Mouse (Mus musculus): Measurements from ENCODE around the gene Mvb12b. TPM values are rescaled to one million over a fixed set of nuclear protein-coding genes. Genes with fewer than 3 reads are reported as not detected.

Mvb12b gene
- polyA plus RNA-seq, 1 experiment from 2014 or later = 57.8 TPM

GRCm38 (mm10) chr2:33729701-33730100 is 158.0 kb downstream of the Mvb12b start:
- Histone ChIP-seq H3K4me1 (peaks cover 6% of the 10 kb centered on the region; the same call in 1 of the 2 replicates), H3K4me3 (no peak overlapping the region), H3K9ac (no peak overlapping the region), H3K27me3 (replicated peaks) (no peaks in the 10 kb centered on the region), H3K4me2 (replicated peaks) (no peak overlapping the region), H3K27ac (no peak overlapping the region), H3K9me3 (no peaks in the 10 kb centered on the region), H3K36me3 (peaks cover 26% of the 10 kb centered on the region)
- ATAC-seq (ENCODE audit: low FRiP score, low read depth) = no peak
- WGBS = 45% methylated on average over 5 of the region's 5 CpGs

GRCm38 (mm10) chr2:33727199-33727598 is 160.5 kb downstream of the Mvb12b start:
- no peak for ATAC-seq (ENCODE audit: low FRiP score, low read depth)
- H3K4me3 ChIP-seq = no peak overlapping the region
- H3K27me3 ChIP-seq (replicated peaks) = no peaks in the 10 kb centered on the region
- no peak overlapping the region for H3K9ac ChIP-seq
- H3K36me3 ChIP-seq = peaks cover 14% of the 10 kb centered on the region
- 72% methylated on average over 4 of the region's 6 CpGs for WGBS
- no peak overlapping the region for H3K27ac ChIP-seq
- no peak overlapping the region for H3K4me2 ChIP-seq (replicated peaks)
- H3K9me3 ChIP-seq = no peaks in the 10 kb centered on the region
- H3K4me1 ChIP-seq = peaks cover 6% of the 10 kb centered on the region; the same call in 1 of the 2 replicates

- Histone ChIP-seq H3K27ac (no peak overlapping the region), H3K4me2 (replicated peaks) (no peak overlapping the region), H3K9ac (no peak overlapping the region), H3K4me3 (no peak overlapping the region), H3K36me3 (no peaks in the 10 kb centered on the region), H3K27me3 (replicated peaks) (0 out of 2 replicates have a peak, but pooled peaks cover 6% of the 10 kb centered on the region), H3K4me1 (peaks cover 37% of the 10 kb centered on the region), H3K9me3 (no peaks in the 10 kb centered on the region)
- 35% methylated on average over 9 of the region's 9 CpGs for WGBS
- no peak for ATAC-seq (ENCODE audit: low FRiP score, low read depth)
Observed at GRCm38 (mm10) chr2:33720380-33720898, 167.3 kb downstream of the Mvb12b start.

- no peak overlapping the region for H3K9ac ChIP-seq
- peaks cover 10% of the 10 kb centered on the region; the same call in 1 of the 2 replicates for H3K27me3 ChIP-seq (replicated peaks)
- peaks cover 42% of the 10 kb centered on the region for H3K4me1 ChIP-seq
- H3K4me3 ChIP-seq = no peak overlapping the region
- no peak overlapping the region for H3K4me2 ChIP-seq (replicated peaks)
- no peak overlapping the region for H3K27ac ChIP-seq
- no peaks in the 10 kb centered on the region for H3K36me3 ChIP-seq
- H3K9me3 ChIP-seq = no peaks in the 10 kb centered on the region
- ATAC-seq (ENCODE audit: low FRiP score, low read depth) = no peak
- WGBS = 44% methylated on average over 12 of the region's 12 CpGs
Observed at GRCm38 (mm10) chr2:33719339-33720066, 168.2 kb downstream of the Mvb12b start.

GRCm38 (mm10) chr2:33718561-33718960 is 169.2 kb downstream of the Mvb12b start:
- no peaks in the 10 kb centered on the region for H3K9me3 ChIP-seq
- no peak overlapping the region for H3K27ac ChIP-seq
- peaks cover 10% of the 10 kb centered on the region; the same call in 1 of the 2 replicates for H3K27me3 ChIP-seq (replicated peaks)
- 66% methylated on average over 6 of the region's 6 CpGs for WGBS
- no peak overlapping the region for H3K9ac ChIP-seq
- no peak for ATAC-seq (ENCODE audit: low FRiP score, low read depth)
- H3K4me3 ChIP-seq = no peak overlapping the region
- peaks cover 48% of the 10 kb centered on the region for H3K4me1 ChIP-seq
- H3K4me2 ChIP-seq (replicated peaks) = 0 out of 2 replicates have a peak overlapping the region, but pooled peaks have one; percentile 43
- no peaks in the 10 kb centered on the region for H3K36me3 ChIP-seq

- peaks cover 54% of the 10 kb centered on the region for H3K4me1 ChIP-seq
- no peak overlapping the region for H3K4me3 ChIP-seq
- peak overlapping the region; percentile 43 for H3K4me2 ChIP-seq (replicated peaks)
- WGBS = 18% methylated on average over 21 of the region's 21 CpGs
- H3K9ac ChIP-seq = no peak overlapping the region
- no peak overlapping the region for H3K27ac ChIP-seq
- H3K36me3 ChIP-seq = no peaks in the 10 kb centered on the region
- no peaks in the 10 kb centered on the region for H3K9me3 ChIP-seq
- no peak for ATAC-seq (ENCODE audit: low FRiP score, low read depth)
- peaks cover 10% of the 10 kb centered on the region; the same call in 1 of the 2 replicates for H3K27me3 ChIP-seq (replicated peaks)
Observed at GRCm38 (mm10) chr2:33717821-33718351, 169.9 kb downstream of the Mvb12b start.

- Histone ChIP-seq H3K9me3 (no peaks in the 10 kb centered on the region), H3K9ac (no peak overlapping the region), H3K4me1 (peaks cover 59% of the 10 kb centered on the region), H3K27me3 (replicated peaks) (peaks cover 10% of the 10 kb centered on the region; the same call in 1 of the 2 replicates), H3K27ac (no peak overlapping the region), H3K4me2 (replicated peaks) (peak overlapping the region; percentile 43), H3K36me3 (no peaks in the 10 kb centered on the region), H3K4me3 (no peak overlapping the region)
- ATAC-seq (ENCODE audit: low FRiP score, low read depth) = no peak
- 47% methylated on average over 11 of the region's 11 CpGs for WGBS
Observed at GRCm38 (mm10) chr2:33717378-33717777, 170.4 kb downstream of the Mvb12b start.

- Histone ChIP-seq H3K36me3 (no peaks in the 10 kb centered on the region), H3K4me1 (peaks cover 59% of the 10 kb centered on the region), H3K27ac (no peak overlapping the region), H3K9me3 (no peaks in the 10 kb centered on the region), H3K27me3 (replicated peaks) (peaks cover 10% of the 10 kb centered on the region; the same call in 1 of the 2 replicates), H3K4me3 (no peak overlapping the region), H3K4me2 (replicated peaks) (0 out of 2 replicates have a peak overlapping the region, but pooled peaks have one; percentile 14), H3K9ac (no peak overlapping the region)
- no peak for ATAC-seq (ENCODE audit: low FRiP score, low read depth)
- WGBS = 36% methylated on average over 15 of the region's 15 CpGs
Observed at GRCm38 (mm10) chr2:33716878-33717277, 170.9 kb downstream of the Mvb12b start.

GRCm38 (mm10) chr2:33714932-33715331 is 172.8 kb downstream of the Mvb12b start:
- H3K4me3 ChIP-seq = no peak overlapping the region
- H3K4me1 ChIP-seq = peaks cover 51% of the 10 kb centered on the region
- ATAC-seq (ENCODE audit: low FRiP score, low read depth) = no peak
- H3K4me2 ChIP-seq (replicated peaks) = no peak overlapping the region
- no peaks in the 10 kb centered on the region for H3K36me3 ChIP-seq
- peaks cover 10% of the 10 kb centered on the region; the same call in 1 of the 2 replicates for H3K27me3 ChIP-seq (replicated peaks)
- no peaks in the 10 kb centered on the region for H3K9me3 ChIP-seq
- no peak overlapping the region for H3K27ac ChIP-seq
- WGBS = 36% methylated on average over 8 of the region's 8 CpGs
- no peak overlapping the region for H3K9ac ChIP-seq

GRCm38 (mm10) chr2:33713580-33714260 is 174.0 kb downstream of the Mvb12b start:
- Histone ChIP-seq H3K36me3 (no peaks in the 10 kb centered on the region), H3K9me3 (no peaks in the 10 kb centered on the region), H3K27ac (no peak overlapping the region), H3K27me3 (replicated peaks) (peaks cover 10% of the 10 kb centered on the region; the same call in 1 of the 2 replicates), H3K4me2 (replicated peaks) (no peak overlapping the region; the same call in 1 of the 2 replicates), H3K4me1 (peaks cover 43% of the 10 kb centered on the region), H3K9ac (no peak overlapping the region), H3K4me3 (no peak overlapping the region)
- WGBS = 28% methylated on average over 12 of the region's 12 CpGs
- no peak for ATAC-seq (ENCODE audit: low FRiP score, low read depth)

GRCm38 (mm10) chr2:33712811-33713210 is 174.9 kb downstream of the Mvb12b start:
- Histone ChIP-seq H3K27me3 (replicated peaks) (peaks cover 13% of the 10 kb centered on the region; the same call in 1 of the 2 replicates), H3K9me3 (no peaks in the 10 kb centered on the region), H3K4me3 (no peak overlapping the region), H3K27ac (no peak overlapping the region), H3K36me3 (no peaks in the 10 kb centered on the region), H3K4me2 (replicated peaks) (no peak overlapping the region), H3K9ac (no peak overlapping the region), H3K4me1 (peaks cover 42% of the 10 kb centered on the region)
- WGBS = 17% methylated on average over 4 of the region's 4 CpGs
- 0 out of 2 replicates have a peak, but pooled peaks have one; percentile 51 for ATAC-seq (ENCODE audit: low FRiP score, low read depth)

- Histone ChIP-seq H3K9ac (no peak overlapping the region), H3K36me3 (no peaks in the 10 kb centered on the region), H3K4me2 (replicated peaks) (no peak overlapping the region), H3K4me3 (no peak overlapping the region), H3K27me3 (replicated peaks) (0 out of 2 replicates have a peak, but pooled peaks cover 10% of the 10 kb centered on the region), H3K4me1 (peaks cover 20% of the 10 kb centered on the region), H3K9me3 (no peaks in the 10 kb centered on the region), H3K27ac (no peak overlapping the region)
- no peak for ATAC-seq (ENCODE audit: low FRiP score, low read depth)
- 93% methylated on average over 8 of the region's 8 CpGs for WGBS
Observed at GRCm38 (mm10) chr2:33708831-33709230, 178.9 kb downstream of the Mvb12b start.
